Comparison of ENCODE assay signal across 9 mouse cellular contexts in genomic region chr6:84262766-84263165, GRCm38 (mm10).
"Had no signal": no experiment of that assay in that cellular context is flagged by ENCODE, and none has a peak within 500 bp of the region (broad histone marks: within the 10 kb centered on the region; RNA-seq: fewer than 3 reads in every experiment).

No protein-coding gene starts in this region.

- H3K27ac ChIP-seq: kidney, embryonic 15.5 days; left cerebral cortex, adult 2 months; limb, embryonic 15.5 days; liver, embryonic 12.5 days; stomach, postnatal 0 days had no signal

- H3K4me1 ChIP-seq: liver, embryonic 12.5 days; megakaryocyte, embryonic 14.5 days had no signal

- H3K9me3 ChIP-seq: kidney, embryonic 15.5 days; limb, embryonic 15.5 days; liver, embryonic 12.5 days; megakaryocyte, embryonic 14.5 days had no signal

- DNase-seq: kidney, adult 2 months; kidney, postnatal 14 days; right cerebral cortex, postnatal 14 days had no signal

- H3K27me3 ChIP-seq: megakaryocyte, embryonic 14.5 days had no signal

- H3K4me3 ChIP-seq: kidney, embryonic 15.5 days; left cerebral cortex, adult 2 months; limb, embryonic 15.5 days; liver, embryonic 12.5 days; megakaryocyte, embryonic 14.5 days had no signal

- H3K36me3 ChIP-seq: kidney, embryonic 15.5 days; limb, embryonic 15.5 days; liver, embryonic 12.5 days had no signal
